Mouse (Mus musculus) stomach, embryonic 16.5 days (tissue): ENCODE results near the gene C130050O18Rik. TPM values are rescaled to one million over a fixed set of nuclear protein-coding genes. Genes with fewer than 3 reads are reported as not detected.
A peak's percentile ranks its signal among the peaks of the same experiment; 100 is the strongest.
"Not testable (repeated sequence)": the region's sequence is repeated elsewhere in the genome, so short reads cannot be mapped to it uniquely, and the experiment has no call there.

Experiments
- ATAC-seq: fragments of 200-750 bp; cut with Nextera tagmentation; 2 replicates; pipeline ENCODE4 v1.8.0; 2017; ENCODE audit warnings: moderate number of reproducible peaks, moderate TSS enrichment; ENCODE audit not compliant: insufficient read depth, low FRiP score
- H3K27ac ChIP-seq: fragments of 300-500 bp; sonication (generic); 2 replicates; pipeline ENCODE4 v1.5.1; 2014; ENCODE audit warnings: low read length
- H3K27me3 ChIP-seq: fragments of 300-500 bp; sonication (generic); 2 replicates; pipeline ENCODE4 v1.6.1; 2014; ENCODE audit warnings: low read length, control low read depth, mixed read lengths; ENCODE audit not compliant: control insufficient read depth, insufficient read depth
- H3K36me3 ChIP-seq: fragments of 300-500 bp; sonication (generic); 2 replicates; pipeline ENCODE4 v1.6.1; 2014; ENCODE audit warnings: low read length; ENCODE audit not compliant: control insufficient read depth, insufficient read depth
- H3K4me1 ChIP-seq: fragments of 300-500 bp; sonication (generic); 2 replicates; pipeline ENCODE4 v1.6.1; 2014; ENCODE audit warnings: low read length, control low read depth, mixed read lengths; ENCODE audit not compliant: control insufficient read depth, insufficient read depth
- H3K4me2 ChIP-seq: fragments of 300-500 bp; sonication (generic); 2 replicates; pipeline ENCODE4 v1.6.1; 2014; ENCODE audit warnings: low read depth, low read length, mixed read lengths
- H3K4me3 ChIP-seq: fragments of 300-500 bp; sonication (generic); replicated peaks from 2 replicates; pipeline ENCODE4 v1.5.1; 2014; ENCODE audit warnings: mild to moderate bottlenecking, low read length
- H3K9ac ChIP-seq: fragments of 300-500 bp; sonication (generic); 2 replicates; pipeline ENCODE4 v1.6.1; 2014; ENCODE audit warnings: low read length
- H3K9me3 ChIP-seq: fragments of 300-500 bp; sonication (generic); replicated peaks from 2 replicates; pipeline ENCODE4 v1.6.1; 2016; ENCODE audit warnings: low read length, control low read depth; ENCODE audit not compliant: control insufficient read depth
- WGBS: fragments of 180-500 bp; shearing (Covaris S2); extraction: QIAGEN DNeasy Blood & Tissue Kit; methylation state at CpG from one replicate; pipeline ENCODE4 v1.1.7; 2014; 5-methylcytosine and 5-hydroxymethylcytosine counted together
- polyA plus RNA-seq: library from polyadenylated mRNA; unstranded; fragments of >200 nt; fragmentation: Nextera tagmentation; extraction: Ambion mirVana; gene quantifications from 2 replicates; pipeline ENCODE4 v1.2.1, GENCODE M21; 2015

C130050O18Rik gene
- polyA plus RNA-seq, 1 experiment from 2014 or later = 0.80 TPM

DNA sequence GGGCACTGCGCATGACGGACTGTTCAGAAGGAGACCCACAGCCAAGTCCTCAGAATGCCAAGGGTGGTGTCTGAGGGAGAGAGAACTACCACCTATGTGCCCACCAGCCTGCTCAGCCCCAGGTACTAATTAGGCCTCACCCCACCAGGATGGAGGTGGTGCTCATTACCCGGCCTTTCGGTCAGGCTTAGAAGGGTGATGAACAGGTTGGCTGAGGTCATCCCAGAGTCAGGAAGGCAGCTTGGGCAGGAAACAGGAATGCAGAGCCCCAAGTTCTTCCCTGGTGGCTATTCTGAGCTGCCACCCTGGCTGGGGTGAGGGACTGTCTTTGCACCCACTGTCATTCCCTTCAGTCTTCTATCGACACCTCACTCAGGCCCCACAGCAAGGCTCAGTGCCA, 19.0 kb upstream of the C130050O18Rik start:
- Histone ChIP-seq H3K36me3 (no peaks in the 10 kb centered on the region), H3K27ac (no peak overlapping the region), H3K9me3 (no peaks in the 10 kb centered on the region), H3K4me3 (no peak overlapping the region), H3K27me3 (no peaks in the 10 kb centered on the region), H3K9ac (no peak overlapping the region), H3K4me1 (peaks cover 42% of the 10 kb centered on the region), H3K4me2 (no peak overlapping the region)
- 95% methylated on average over 5 of the region's 5 CpGs for WGBS
- ATAC-seq = no peak

DNA sequence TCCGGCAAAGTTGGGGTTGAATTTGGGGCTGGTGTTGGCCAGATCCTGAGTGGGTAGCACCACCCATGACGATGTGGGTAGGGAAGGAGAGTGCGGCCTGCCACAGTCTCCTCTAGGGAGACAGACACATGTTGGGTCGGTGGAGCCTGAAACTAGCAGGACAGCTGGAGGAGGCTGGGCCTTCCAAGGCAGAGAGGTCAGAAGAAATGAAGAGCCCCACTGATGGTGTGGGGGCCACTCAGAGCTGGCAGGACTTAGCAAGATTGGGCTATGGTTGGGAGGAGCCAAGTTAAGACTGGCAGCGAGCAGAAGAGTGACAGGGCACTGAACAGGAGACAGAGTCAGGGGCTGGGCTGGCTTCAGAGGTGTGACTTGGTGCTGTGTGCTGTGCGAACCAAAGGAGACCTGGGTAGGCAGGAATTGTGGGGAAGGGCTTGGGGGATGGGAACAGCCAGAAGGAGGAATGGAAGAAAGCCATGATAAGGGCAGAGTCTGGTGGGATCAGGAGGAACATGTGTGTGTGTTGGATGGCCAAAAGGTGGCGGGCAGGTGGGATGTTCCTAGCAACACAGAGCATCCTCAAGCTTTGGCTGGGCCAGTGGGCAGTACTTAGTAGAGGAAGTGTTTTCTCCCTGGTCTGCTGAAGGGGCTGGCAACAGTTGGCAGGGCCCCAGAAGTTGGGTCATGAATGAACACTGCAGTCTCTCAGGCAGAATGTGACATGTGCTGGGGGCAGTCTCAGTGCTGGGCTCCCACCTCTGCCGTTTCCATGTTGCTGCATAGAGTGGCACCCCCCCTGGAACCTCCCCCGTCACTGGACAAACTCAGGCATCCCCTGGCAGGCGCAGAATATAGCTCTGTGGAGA, 17.5 kb upstream of the C130050O18Rik start:
- peak overlapping the region; percentile 84 for H3K27ac ChIP-seq
- ATAC-seq = peak; percentile 3; the same call in 1 of the 2 replicates
- H3K4me2 ChIP-seq = no peak overlapping the region
- 80% methylated on average over 10 of the region's 10 CpGs for WGBS
- no peak overlapping the region for H3K4me3 ChIP-seq
- H3K27me3 ChIP-seq = no peaks in the 10 kb centered on the region
- peak overlapping the region; percentile 29; the same call in 1 of the 2 replicates for H3K9ac ChIP-seq
- H3K9me3 ChIP-seq = no peaks in the 10 kb centered on the region
- no peaks in the 10 kb centered on the region for H3K36me3 ChIP-seq
- H3K4me1 ChIP-seq = peaks cover 32% of the 10 kb centered on the region

DNA sequence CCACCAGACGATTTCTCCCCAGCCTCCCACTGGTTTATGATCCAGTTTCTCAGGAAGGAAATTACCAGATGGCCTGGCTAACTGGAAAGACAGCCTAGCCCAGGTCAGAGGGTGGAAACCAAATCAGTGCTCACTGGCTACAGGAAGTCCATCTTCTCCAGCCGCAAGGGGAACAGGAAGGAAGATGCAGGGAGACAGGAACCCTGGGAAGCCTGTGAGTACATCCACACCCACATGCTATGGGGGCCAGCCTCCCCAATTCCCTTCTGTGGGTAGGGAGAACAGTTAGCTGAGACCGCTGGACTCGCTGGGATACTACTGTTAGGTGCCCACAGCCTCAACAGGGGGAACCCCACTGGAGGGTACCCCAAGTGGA, 16.9 kb upstream of the C130050O18Rik start:
- H3K9ac ChIP-seq = peak overlapping the region; percentile 29; the same call in 1 of the 2 replicates
- 65% methylated on average over 4 of the region's 4 CpGs for WGBS

DNA sequence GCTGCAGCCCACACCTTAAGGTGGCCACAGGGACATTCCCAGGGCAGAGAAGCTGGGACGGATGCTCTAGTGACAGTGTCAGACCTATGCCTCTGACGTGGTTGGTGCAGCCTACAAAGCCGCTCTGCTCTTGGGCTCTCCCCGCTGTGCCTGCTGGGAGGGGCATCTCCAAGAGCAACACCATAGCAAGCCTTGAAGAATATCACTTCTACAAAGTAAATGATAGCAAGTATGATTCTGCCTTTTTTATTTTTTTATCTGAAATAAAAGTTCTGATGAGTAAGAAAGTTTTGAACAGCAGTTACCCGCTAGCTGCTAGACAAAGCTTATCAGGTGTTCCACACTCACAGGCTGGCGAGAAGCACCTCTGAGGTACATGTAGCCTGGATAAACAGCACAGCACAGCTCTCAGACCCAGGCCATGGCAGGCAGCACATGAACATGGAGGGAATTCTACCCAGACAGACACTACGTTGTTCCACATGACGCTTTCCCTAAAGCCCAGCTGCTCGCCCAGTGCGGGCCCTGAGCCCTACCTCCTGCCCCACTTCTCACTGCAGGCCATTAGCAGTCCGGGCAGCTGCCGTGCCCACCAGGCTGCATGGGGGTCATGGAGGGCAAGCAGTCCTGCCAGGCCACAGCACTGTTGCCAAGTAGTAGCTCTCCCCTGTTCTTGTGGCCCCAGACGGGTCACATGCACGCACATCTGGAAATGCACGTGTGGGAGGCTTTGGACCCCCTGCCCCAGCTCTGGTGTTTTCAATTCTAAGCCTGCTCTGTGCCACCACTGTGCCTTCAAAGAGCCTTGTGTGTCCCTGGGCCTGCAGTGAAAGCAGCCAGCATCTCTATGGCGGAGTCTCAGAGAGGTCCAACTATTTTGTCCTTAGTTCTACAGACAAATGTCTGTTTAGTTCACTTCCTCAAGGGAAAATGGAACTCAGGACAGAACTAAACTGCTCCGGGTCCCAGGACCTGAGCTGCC, 16.1 kb upstream of the C130050O18Rik start:
- 62% methylated on average over 17 of the region's 17 CpGs for WGBS
- peak; percentile 9; the same call in 1 of the 2 replicates for ATAC-seq
- Histone ChIP-seq H3K9me3 (no peaks in the 10 kb centered on the region), H3K27me3 (no peaks in the 10 kb centered on the region), H3K36me3 (no peaks in the 10 kb centered on the region), H3K9ac (peak overlapping the region; percentile 51), H3K27ac (peak overlapping the region; percentile 84), H3K4me3 (no peak overlapping the region), H3K4me1 (peaks cover 25% of the 10 kb centered on the region), H3K4me2 (no peak overlapping the region)

More for the DNA sequence above, 16.9 kb upstream of the C130050O18Rik start:
- H3K4me1 ChIP-seq = peaks cover 27% of the 10 kb centered on the region
- no peaks in the 10 kb centered on the region for H3K9me3 ChIP-seq
- peak overlapping the region; percentile 84 for H3K27ac ChIP-seq
- ATAC-seq = no peak
- no peaks in the 10 kb centered on the region for H3K36me3 ChIP-seq
- H3K4me3 ChIP-seq = no peak overlapping the region
- H3K27me3 ChIP-seq = no peaks in the 10 kb centered on the region
- H3K4me2 ChIP-seq = no peak overlapping the region

DNA sequence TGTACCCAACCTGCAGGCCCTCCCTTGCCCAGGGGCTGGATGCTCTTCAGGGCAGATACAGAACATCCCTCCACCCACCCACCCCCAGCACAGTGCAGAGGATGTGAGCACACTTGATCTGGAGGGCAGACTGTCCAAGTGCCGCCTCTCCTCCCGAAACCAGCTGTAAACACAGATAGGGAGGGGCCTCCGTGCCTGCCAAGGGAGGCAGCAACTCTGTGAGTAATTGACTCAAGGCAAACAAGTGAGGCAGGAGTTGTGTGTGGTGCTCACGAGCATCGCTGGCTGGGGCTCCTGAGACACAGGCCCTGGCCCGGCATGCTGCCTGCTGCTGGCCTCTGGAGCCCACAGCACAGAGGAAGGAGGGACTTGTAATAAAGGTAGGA, 15.4 kb upstream of the C130050O18Rik start:
- Histone ChIP-seq H3K27ac (peak overlapping the region; percentile 84), H3K4me2 (no peak overlapping the region), H3K36me3 (no peaks in the 10 kb centered on the region), H3K4me1 (peaks cover 23% of the 10 kb centered on the region), H3K9ac (peak overlapping the region; percentile 33; the same call in 1 of the 2 replicates), H3K27me3 (no peaks in the 10 kb centered on the region), H3K4me3 (no peak overlapping the region), H3K9me3 (no peaks in the 10 kb centered on the region)
- peak; percentile 62 for ATAC-seq
- 6% methylated on average over 6 of the region's 6 CpGs for WGBS

DNA sequence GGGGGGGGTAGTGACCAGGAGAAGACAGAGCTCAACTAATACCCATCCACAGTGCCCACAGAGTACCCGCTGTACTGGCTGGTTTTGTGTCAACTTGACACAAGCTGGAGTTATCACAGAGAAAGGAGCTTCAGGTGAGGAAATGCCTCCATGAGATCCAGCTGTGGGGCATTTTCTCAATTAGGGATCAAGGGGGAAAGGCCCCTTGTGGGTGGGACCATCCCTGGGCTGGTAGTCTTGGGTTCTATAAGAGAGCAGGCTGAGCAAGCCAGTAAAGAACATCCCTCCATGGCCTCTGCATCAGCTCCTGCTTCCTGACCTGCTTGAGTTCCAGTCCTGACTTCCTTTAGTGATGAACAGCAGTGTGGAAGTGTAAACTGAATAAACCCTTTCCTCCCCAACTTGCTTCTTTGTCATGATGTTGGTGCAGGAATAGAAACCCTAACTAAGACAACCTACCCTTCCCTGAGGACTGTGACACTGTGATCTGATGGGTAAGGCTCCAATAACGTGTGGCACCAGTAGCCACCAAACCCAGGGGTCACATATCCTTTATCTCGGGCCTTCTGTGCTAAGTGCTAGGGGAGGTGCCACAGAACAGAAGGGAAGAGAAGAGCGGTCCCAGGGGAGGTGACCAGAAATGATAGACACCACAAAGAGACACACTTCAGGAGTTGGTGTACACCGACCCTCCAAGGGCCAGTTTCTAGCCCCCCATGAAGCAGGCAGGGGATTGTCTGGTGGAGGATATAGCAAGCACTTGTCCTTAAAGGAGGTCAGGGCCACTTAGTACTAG, 14.6 kb upstream of the C130050O18Rik start:
- not testable (repeated sequence) for H3K27me3 ChIP-seq, H3K4me3 ChIP-seq, ATAC-seq, H3K9me3 ChIP-seq, H3K36me3 ChIP-seq, H3K27ac ChIP-seq, H3K4me2 ChIP-seq
- H3K9ac ChIP-seq = 0 out of 2 replicates have a peak overlapping the region, but pooled peaks have one; percentile 19
- H3K4me1 ChIP-seq = peaks cover 21% of the 10 kb centered on the region
- 74% methylated on average over 5 of the region's 5 CpGs for WGBS

DNA sequence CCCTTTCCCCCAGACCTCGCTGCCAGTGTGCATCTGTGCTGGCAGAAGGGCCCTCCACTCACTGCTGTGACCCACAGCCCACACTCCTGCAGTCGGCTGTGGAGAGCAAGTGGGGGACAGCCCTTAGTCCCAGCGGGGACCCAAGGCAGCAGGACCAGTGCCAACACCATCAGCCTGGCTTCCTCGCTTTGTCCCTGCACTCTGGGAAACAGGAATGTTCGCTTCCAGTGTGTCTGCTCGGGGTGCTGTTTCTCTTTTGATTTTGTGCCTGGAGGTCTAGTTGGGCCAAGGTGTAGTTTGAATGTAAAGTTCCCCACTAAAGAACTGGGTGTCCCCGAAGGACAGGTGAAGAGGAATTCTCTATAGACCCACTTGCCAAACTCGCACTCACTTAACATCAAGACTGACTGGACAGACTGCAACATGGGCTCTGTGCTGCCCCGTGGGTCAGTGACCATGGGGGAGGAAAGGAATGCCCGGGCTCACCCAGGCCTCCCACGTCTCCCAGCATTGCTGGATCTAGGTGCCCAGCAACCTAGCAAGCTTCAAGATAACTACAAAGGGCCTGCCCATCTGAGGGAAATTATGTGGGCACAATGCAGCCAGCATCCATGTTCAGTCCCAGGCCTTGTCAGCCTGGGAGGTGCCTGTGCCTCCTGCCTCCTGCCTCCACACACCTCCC, 13.6 kb upstream of the C130050O18Rik start:
- Histone ChIP-seq H3K4me2 (no peak overlapping the region), H3K27ac (no peak overlapping the region), H3K27me3 (no peaks in the 10 kb centered on the region), H3K9ac (0 out of 2 replicates have a peak overlapping the region, but pooled peaks have one; percentile 19), H3K4me1 (peaks cover 21% of the 10 kb centered on the region), H3K9me3 (no peaks in the 10 kb centered on the region), H3K4me3 (no peak overlapping the region), H3K36me3 (no peaks in the 10 kb centered on the region)
- WGBS = 82% methylated on average over 11 of the region's 11 CpGs
- ATAC-seq = no peak
